Mouse (Mus musculus) urinary bladder, postnatal 10 days (tissue): ENCODE measurements around the gene Myo5c.

Source experiments
- DNase-seq: peaks from one replicate; pipeline ENCODE4 v3.0.0; 2022; ENCODE audit warnings: low spot score

Myo5c gene

GRCm38 (mm10) chr9:75328047-75328446, 96.2 kb downstream of the Myo5c start:
- no peak for DNase-seq

- DNase-seq: no peak
Observed at GRCm38 (mm10) chr9:75330821-75331220, 99.0 kb downstream of the Myo5c start.

GRCm38 (mm10) chr9:75334440-75334839, 102.6 kb downstream of the Myo5c start:
- DNase-seq: no peak

GRCm38 (mm10) chr9:75338016-75338415, 106.2 kb downstream of the Myo5c start:
- no peak for DNase-seq

- no peak for DNase-seq
Observed at GRCm38 (mm10) chr9:75342433-75342832, 110.6 kb downstream of the Myo5c start.

GRCm38 (mm10) chr9:75347458-75347857, 115.6 kb downstream of the Myo5c start, which contains the start of gene Bcl2l10:
Gene Bcl2l10 (plus strand): TSS chr9:75347758.
- no peak for DNase-seq

GRCm38 (mm10) chr9:75348066-75348465, 116.2 kb downstream of the Myo5c start:
- DNase-seq: no peak

- DNase-seq: no peak
Observed at GRCm38 (mm10) chr9:75348641-75349040, 116.8 kb downstream of the Myo5c start.

- no peak for DNase-seq
Observed at GRCm38 (mm10) chr9:75353094-75353493, 121.3 kb downstream of the Myo5c start.
